Mouse (Mus musculus) intestine, embryonic 14.5 days (tissue): Measurements from ENCODE around the gene Aldh1b1. TPM values are rescaled to one million over a fixed set of nuclear protein-coding genes. Genes with fewer than 3 reads are reported as not detected.
A peak's percentile ranks its signal among the peaks of the same experiment; 100 is the strongest.

Source experiments
- ATAC-seq: fragments of 200-750 bp; cut with Nextera tagmentation; replicated peaks from 2 replicates; pipeline ENCODE4 v1.8.0; 2017; ENCODE audit warnings: low read depth, moderate number of reproducible peaks, moderate TSS enrichment, moderate library complexity; ENCODE audit not compliant: low FRiP score, low TSS enrichment
- DNase-seq: peaks from one replicate; pipeline ENCODE4 v3.0.0-alpha.2; 2018; ENCODE audit warnings: low spot score
- H3K27ac ChIP-seq: fragments of 300-500 bp; sonication (generic); 2 replicates; pipeline ENCODE4 v1.5.1; 2014; ENCODE audit warnings: low read depth, mild to moderate bottlenecking, control low read depth
- H3K27me3 ChIP-seq: fragments of 300-500 bp; sonication (generic); replicated peaks from 2 replicates; pipeline ENCODE4 v1.6.1; 2014; ENCODE audit warnings: low read length, control low read depth; ENCODE audit not compliant: control insufficient read depth, insufficient read depth
- H3K36me3 ChIP-seq: fragments of 300-500 bp; sonication (generic); 2 replicates; pipeline ENCODE4 v1.6.1; 2014; ENCODE audit warnings: low read length, control low read depth; ENCODE audit not compliant: control insufficient read depth, insufficient read depth
- H3K4me1 ChIP-seq: fragments of 300-500 bp; sonication (generic); replicated peaks from 2 replicates; pipeline ENCODE4 v1.6.1; 2014; ENCODE audit warnings: low read length, control low read depth, mixed read lengths; ENCODE audit not compliant: control insufficient read depth, insufficient read depth
- H3K4me2 ChIP-seq: fragments of 300-500 bp; sonication (generic); 2 replicates; pipeline ENCODE4 v1.6.1; 2014; ENCODE audit warnings: low read length
- H3K4me3 ChIP-seq: fragments of 300-500 bp; sonication (generic); 2 replicates; pipeline ENCODE4 v1.5.1; 2014; ENCODE audit warnings: low read depth, low read length, control low read depth, mixed read lengths
- H3K9ac ChIP-seq: fragments of 300-500 bp; sonication (generic); 2 replicates; pipeline ENCODE4 v1.6.1; 2014; ENCODE audit warnings: mild to moderate bottlenecking, low read length
- H3K9me3 ChIP-seq: fragments of 300-500 bp; sonication (generic); 2 replicates; pipeline ENCODE4 v1.6.1; 2016; ENCODE audit warnings: low read length, control low read depth; ENCODE audit not compliant: control insufficient read depth
- WGBS: fragments of 180-500 bp; shearing (Covaris S2); extraction: QIAGEN DNeasy Blood & Tissue Kit; methylation state at CpG from one replicate; pipeline ENCODE4 v1.1.7; 2014; 5-methylcytosine and 5-hydroxymethylcytosine counted together
- polyA plus RNA-seq: library from polyadenylated mRNA; unstranded; fragments of >200 nt; fragmentation: Nextera tagmentation; extraction: Ambion mirVana; gene quantifications from 2 replicates; pipeline ENCODE4 v1.2.1, GENCODE M21; 2014

Aldh1b1 gene
- polyA plus RNA-seq, 1 experiment from 2014 or later = 115 TPM

DNA sequence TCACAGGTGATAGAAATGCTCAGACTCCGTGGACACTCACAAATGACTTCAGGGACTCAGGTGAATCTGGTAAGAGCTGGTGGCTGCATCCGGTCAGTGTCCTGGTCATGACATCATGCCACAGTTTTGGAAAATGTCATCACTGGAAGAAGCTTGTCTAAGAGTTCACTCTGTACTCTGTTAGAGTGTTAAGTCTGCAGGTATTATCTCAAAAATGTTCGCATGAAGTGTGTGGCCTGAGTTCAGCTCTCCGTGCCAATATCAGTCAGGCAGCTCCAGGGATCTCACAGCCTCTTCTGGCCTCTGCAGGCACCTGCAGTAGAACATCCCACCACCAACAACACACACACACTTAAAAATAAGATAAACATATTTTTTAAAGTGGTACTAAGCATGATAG lies 36.2 kb upstream of the Aldh1b1 start:
- no peak overlapping the region for H3K4me2 ChIP-seq
- H3K27me3 ChIP-seq = peaks cover 16% of the 10 kb centered on the region; the same call in 1 of the 2 replicates
- DNase-seq (no peak), ATAC-seq (no peak)
- no peaks in the 10 kb centered on the region for H3K36me3 ChIP-seq
- H3K27ac ChIP-seq = no peak overlapping the region
- 90% methylated on average over 4 of the region's 4 CpGs for WGBS
- peaks cover 31% of the 10 kb centered on the region for H3K4me1 ChIP-seq
- H3K9me3 ChIP-seq = no peaks in the 10 kb centered on the region
- no peak overlapping the region for H3K4me3 ChIP-seq
- H3K9ac ChIP-seq = no peak overlapping the region

DNA sequence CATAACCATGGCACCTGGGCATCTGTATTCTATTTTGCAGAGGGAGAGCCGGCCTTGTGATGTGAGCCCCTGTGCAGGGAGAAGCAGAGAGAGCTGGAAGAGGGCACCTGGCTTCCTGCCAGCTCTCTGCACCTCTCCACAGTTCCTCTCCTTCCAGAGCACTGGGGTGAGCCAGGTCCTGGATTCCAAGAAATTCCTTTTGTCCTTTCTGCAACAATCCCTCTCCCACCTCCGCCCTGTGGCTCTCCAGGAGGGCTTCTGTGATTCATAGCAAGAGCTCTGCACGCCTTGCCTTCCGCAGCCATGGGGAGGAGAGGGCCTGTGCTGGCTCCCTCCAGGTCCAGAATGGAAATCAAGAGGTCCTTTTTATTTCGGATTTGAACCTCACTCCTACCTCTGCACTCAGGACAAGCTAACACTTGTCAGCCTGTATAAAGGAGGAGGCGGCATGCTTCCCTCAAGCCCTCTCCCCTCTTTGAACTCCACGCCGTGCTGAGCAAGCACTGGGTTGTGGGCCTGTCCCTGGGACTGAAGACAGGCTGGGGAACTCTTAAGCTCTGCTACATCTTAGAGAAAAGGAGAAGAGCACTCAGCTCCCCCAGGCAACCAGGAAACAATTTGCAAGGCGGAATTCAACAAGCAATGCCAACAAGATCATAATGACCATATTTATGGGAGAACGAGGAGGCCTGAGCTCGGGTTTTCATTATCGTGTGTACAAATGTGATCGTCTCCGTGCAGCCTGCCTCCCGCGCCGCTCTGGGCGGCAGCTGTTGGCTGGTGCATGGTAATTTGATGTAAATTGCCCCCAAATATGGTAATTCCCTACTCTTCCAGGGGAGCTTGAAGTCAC lies 35.3 kb upstream of the Aldh1b1 start:
- no peak overlapping the region for H3K4me3 ChIP-seq
- H3K9me3 ChIP-seq = no peaks in the 10 kb centered on the region
- ATAC-seq (no peak), DNase-seq (no peak)
- peaks cover 16% of the 10 kb centered on the region; the same call in 1 of the 2 replicates for H3K27me3 ChIP-seq
- peak overlapping the region; percentile 23 for H3K4me2 ChIP-seq
- WGBS = 15% methylated on average over 18 of the region's 18 CpGs
- H3K4me1 ChIP-seq = peaks cover 38% of the 10 kb centered on the region
- no peak overlapping the region for H3K9ac ChIP-seq
- peak overlapping the region; percentile 49; the same call in 1 of the 2 replicates for H3K27ac ChIP-seq
- no peaks in the 10 kb centered on the region for H3K36me3 ChIP-seq

DNA sequence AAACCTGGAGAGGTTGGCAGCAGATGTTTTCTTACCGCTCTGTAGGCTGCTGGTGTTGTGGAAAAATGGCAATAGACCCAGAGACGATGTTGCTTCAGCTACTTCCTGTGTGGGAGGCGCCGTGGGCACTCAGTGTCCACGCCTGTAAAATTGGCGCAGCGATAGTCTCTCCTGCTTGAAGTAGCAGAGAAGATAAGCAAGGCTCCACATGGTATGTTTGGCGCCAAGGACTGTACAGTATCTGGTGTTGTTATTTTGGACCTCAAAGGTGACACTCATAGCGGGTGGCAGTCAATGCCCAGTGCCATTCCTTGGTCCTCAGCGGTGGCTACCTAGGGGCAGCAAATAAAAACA lies 34.7 kb upstream of the Aldh1b1 start:
- ATAC-seq (no peak), DNase-seq (no peak)
- Histone ChIP-seq H3K4me3 (no peak overlapping the region), H3K27me3 (peaks cover 16% of the 10 kb centered on the region; the same call in 1 of the 2 replicates), H3K4me2 (peak overlapping the region; percentile 23), H3K9me3 (no peaks in the 10 kb centered on the region), H3K36me3 (no peaks in the 10 kb centered on the region), H3K4me1 (peaks cover 42% of the 10 kb centered on the region), H3K27ac (no peak overlapping the region), H3K9ac (no peak overlapping the region)
- WGBS = 17% methylated on average over 10 of the region's 10 CpGs

DNA sequence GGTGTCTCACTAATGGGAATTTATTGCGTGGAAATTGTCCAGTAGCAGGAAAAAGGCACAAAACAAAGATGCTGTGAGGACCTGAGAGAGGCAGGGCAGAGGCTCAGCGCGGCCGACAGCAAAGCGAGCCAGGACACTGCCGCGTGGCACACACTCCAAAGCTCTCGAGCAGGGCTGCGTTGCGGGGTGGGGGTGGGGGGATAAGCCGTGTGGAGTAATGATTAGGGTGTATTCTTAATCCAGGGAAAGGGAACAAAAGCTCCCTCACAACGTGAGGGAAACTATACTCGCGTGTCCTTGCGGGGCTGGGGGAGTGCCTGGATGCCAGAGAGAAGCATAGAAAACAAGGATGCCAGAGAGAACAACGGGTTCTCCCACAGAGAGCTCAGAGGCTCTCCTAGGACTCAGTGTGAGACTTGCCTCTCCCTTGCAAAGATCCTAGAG lies 33.7 kb upstream of the Aldh1b1 start:
- 11% methylated on average over 16 of the region's 16 CpGs for WGBS
- Histone ChIP-seq H3K27me3 (peaks cover 16% of the 10 kb centered on the region; the same call in 1 of the 2 replicates), H3K4me1 (peaks cover 42% of the 10 kb centered on the region)

DNA sequence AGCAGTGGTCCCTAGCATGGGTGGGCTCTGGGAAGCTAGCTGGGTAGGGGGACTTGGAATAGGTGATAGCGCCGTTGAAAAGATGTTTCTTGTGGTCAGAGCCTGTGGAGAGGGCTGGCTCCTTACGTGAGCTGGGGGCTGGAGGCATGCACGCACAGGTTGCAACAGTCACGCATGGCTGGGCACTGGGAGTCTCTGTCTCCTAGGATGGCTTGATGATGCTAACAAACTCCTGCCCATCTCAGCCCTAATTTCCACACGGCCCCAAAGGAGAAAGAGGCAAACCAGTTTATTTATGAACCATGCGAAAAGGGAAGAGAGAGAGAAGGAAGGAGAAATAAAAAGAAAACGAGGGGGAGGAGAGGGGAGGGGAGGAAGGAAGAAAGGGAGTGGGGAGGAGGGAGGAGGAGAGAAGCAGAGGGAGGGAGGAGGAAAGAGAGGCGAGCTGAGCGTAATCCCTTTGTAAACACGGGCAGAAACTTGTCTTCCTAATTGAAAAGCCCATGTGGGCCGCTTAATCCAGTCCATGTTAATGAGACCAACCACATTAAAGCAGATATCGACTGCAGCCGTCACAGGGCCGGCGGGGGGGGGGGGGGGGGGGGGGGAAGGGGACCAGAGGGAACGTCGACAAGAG lies 33.1 kb upstream of the Aldh1b1 start:
- WGBS = 7% methylated on average over 17 of the region's 18 CpGs
- no peak for ATAC-seq
- Histone ChIP-seq H3K4me1 (peaks cover 42% of the 10 kb centered on the region), H3K36me3 (no peaks in the 10 kb centered on the region), H3K4me2 (peak overlapping the region; percentile 24), H3K9me3 (no peaks in the 10 kb centered on the region), H3K4me3 (no peak overlapping the region), H3K9ac (no peak overlapping the region; the same call in 1 of the 2 replicates), H3K27ac (no peak overlapping the region), H3K27me3 (peaks cover 16% of the 10 kb centered on the region; the same call in 1 of the 2 replicates)
- DNase-seq = no peak

More for the DNA sequence above, 33.7 kb upstream of the Aldh1b1 start:
- Histone ChIP-seq H3K4me3 (no peak overlapping the region), H3K27ac (no peak overlapping the region), H3K9me3 (no peaks in the 10 kb centered on the region), H3K9ac (no peak overlapping the region; the same call in 1 of the 2 replicates), H3K36me3 (no peaks in the 10 kb centered on the region), H3K4me2 (peak overlapping the region; percentile 24)
- no peak for ATAC-seq
- DNase-seq = no peak

DNA sequence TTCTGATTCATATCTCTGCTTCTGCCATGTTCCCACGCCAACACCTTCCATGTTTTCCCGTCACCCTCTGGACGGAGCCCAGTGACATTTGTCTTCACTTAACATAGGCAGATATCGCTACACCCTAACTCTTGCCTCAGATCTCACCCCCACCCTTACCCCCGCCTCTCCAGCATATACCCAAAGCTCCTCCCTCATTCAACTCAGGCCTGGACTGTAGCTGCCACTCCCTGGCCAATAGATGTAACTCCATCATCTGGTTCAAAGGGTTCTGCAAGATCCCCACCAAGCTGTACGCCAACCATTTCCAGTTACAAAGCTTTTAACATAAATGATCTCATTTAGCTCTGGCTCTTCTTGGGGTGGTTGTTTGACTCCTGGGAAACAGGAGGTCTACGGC lies 32.0 kb upstream of the Aldh1b1 start:
- 79% methylated on average over 7 of the region's 7 CpGs for WGBS
- no peak for DNase-seq

DNA sequence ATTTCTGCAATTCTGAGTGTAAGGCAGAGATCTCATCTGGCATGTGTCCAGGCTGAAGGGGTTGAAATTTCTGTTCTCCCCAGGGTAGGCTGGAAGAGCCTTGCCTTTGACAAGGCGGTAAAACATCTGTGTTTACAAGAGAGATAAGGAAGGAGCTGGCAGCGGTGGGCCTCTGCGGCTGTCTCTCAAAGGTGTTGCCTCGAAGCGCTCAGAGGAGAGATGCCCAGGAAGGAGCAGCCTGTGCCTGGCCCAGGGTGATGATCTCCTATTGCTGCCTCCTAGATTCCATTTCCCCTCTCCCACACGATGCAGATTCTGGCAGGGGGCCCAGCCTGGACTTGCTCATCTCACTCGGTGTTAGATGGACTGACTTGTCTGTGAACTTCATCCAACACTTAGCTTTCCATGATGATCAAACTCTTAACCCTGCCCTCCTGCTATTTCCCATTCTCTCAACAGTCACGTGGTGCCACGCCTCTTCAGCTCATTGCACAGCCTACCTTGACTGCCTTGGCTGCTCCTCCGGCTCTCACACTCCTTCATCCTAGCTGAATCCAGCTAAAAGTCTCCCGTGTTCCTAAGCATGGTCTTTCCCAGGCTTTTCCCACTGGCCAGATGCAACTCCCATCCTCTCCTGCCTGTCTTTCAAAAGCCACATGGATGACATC lies 30.8 kb upstream of the Aldh1b1 start:
- peak; percentile 71 for ATAC-seq
- Histone ChIP-seq H3K4me3 (no peak overlapping the region), H3K27ac (peak overlapping the region; percentile 38; the same call in 1 of the 2 replicates), H3K4me1 (peaks cover 48% of the 10 kb centered on the region), H3K4me2 (peak overlapping the region; percentile 11; the same call in 1 of the 2 replicates), H3K27me3 (peaks cover 16% of the 10 kb centered on the region; the same call in 1 of the 2 replicates), H3K9me3 (no peaks in the 10 kb centered on the region), H3K36me3 (no peaks in the 10 kb centered on the region), H3K9ac (no peak overlapping the region)
- no peak for DNase-seq
- WGBS = 14% methylated on average over 11 of the region's 11 CpGs

More for the DNA sequence above, 32.0 kb upstream of the Aldh1b1 start:
- H3K4me1 ChIP-seq = peaks cover 46% of the 10 kb centered on the region
- no peak overlapping the region for H3K4me3 ChIP-seq
- no peak overlapping the region for H3K4me2 ChIP-seq
- H3K36me3 ChIP-seq = no peaks in the 10 kb centered on the region
- H3K9me3 ChIP-seq = no peaks in the 10 kb centered on the region
- no peak for ATAC-seq
- peaks cover 16% of the 10 kb centered on the region; the same call in 1 of the 2 replicates for H3K27me3 ChIP-seq
- H3K27ac ChIP-seq = no peak overlapping the region
- H3K9ac ChIP-seq = no peak overlapping the region

DNA sequence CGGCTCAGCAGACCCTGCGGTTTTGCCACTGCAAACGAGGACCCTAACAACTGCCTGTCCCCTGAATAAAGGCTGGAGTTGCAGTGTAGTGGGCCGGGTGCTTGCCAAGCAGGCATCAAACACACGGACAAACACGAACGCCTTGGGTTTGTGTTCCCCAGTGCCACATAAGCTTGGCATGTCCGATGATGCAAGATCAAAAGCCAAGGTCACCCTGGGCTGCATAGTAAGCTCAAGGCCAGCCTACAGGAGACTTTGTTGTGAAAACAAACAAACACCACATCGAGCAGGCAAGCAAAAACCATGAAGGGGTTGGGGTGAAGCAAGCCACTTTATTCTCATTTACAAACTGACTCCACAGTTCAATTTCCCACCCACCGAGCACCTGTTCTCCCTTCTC lies 29.7 kb upstream of the Aldh1b1 start:
- Histone ChIP-seq H3K9ac (no peak overlapping the region), H3K27ac (no peak overlapping the region; the same call in 1 of the 2 replicates), H3K4me2 (no peak overlapping the region), H3K4me3 (no peak overlapping the region), H3K4me1 (peaks cover 37% of the 10 kb centered on the region), H3K9me3 (no peaks in the 10 kb centered on the region), H3K36me3 (no peaks in the 10 kb centered on the region), H3K27me3 (peaks cover 15% of the 10 kb centered on the region; the same call in 1 of the 2 replicates)
- no peak for ATAC-seq
- no peak for DNase-seq
- 63% methylated on average over 10 of the region's 10 CpGs for WGBS
